In genomic region chr1:21331161-21331560, GRCm38 (mm10) we compare ENCODE assay signal across 20 mouse cellular contexts. TPM values are rescaled to one million over a fixed set of nuclear protein-coding genes. Genes with fewer than 3 reads are reported as not detected.
"Had no signal": no experiment of that assay in that cellular context is flagged by ENCODE, and none has a peak within 500 bp of the region (broad histone marks: within the 10 kb centered on the region; RNA-seq: fewer than 3 reads in every experiment).

No protein-coding gene starts in this region.

RNA-seq across cellular contexts. Expression of gene Khdc1a, which starts 18.3 kb away (rescaled TPM):
- polyA plus RNA-seq: cerebellum, adult 2 months; cortical plate, adult 2 months; embryonic facial prominence, embryonic 10.5 days; embryonic facial prominence, embryonic 11.5 days; embryonic facial prominence, embryonic 12.5 days; embryonic facial prominence, embryonic 13.5 days; embryonic facial prominence, embryonic 14.5 days; embryonic facial prominence, embryonic 15.5 days; erythroblast, embryonic 14.5 days; forebrain, embryonic 10.5 days; forebrain, embryonic 11.5 days; forebrain, embryonic 12.5 days; forebrain, embryonic 13.5 days; forebrain, embryonic 14.5 days; forebrain, embryonic 15.5 days; forebrain, embryonic 16.5 days; forebrain, postnatal 0 days; frontal cortex, adult 2 months; heart, adult 2 months had no signal

RNA-seq across cellular contexts. Expression of gene Khdc1c, which starts 37.0 kb away (rescaled TPM):
- polyA plus RNA-seq: cerebellum, adult 2 months; cortical plate, adult 2 months; embryonic facial prominence, embryonic 10.5 days; embryonic facial prominence, embryonic 11.5 days; embryonic facial prominence, embryonic 12.5 days; embryonic facial prominence, embryonic 13.5 days; embryonic facial prominence, embryonic 14.5 days; embryonic facial prominence, embryonic 15.5 days; erythroblast, embryonic 14.5 days; forebrain, embryonic 10.5 days; forebrain, embryonic 11.5 days; forebrain, embryonic 12.5 days; forebrain, embryonic 13.5 days; forebrain, embryonic 14.5 days; forebrain, embryonic 15.5 days; forebrain, embryonic 16.5 days; forebrain, postnatal 0 days; frontal cortex, adult 2 months; heart, adult 2 months had no signal

RNA-seq across cellular contexts. Expression of gene Khdc1b, which starts 52.2 kb away (rescaled TPM):
- polyA plus RNA-seq: cerebellum, adult 2 months; cortical plate, adult 2 months; embryonic facial prominence, embryonic 10.5 days; embryonic facial prominence, embryonic 11.5 days; embryonic facial prominence, embryonic 13.5 days; embryonic facial prominence, embryonic 14.5 days; erythroblast, embryonic 14.5 days; forebrain, embryonic 10.5 days; forebrain, embryonic 11.5 days; forebrain, embryonic 12.5 days; forebrain, embryonic 14.5 days; forebrain, embryonic 16.5 days; frontal cortex, adult 2 months; gonadal fat pad, adult 2 months; heart, adult 2 months had no signal
